Mouse (Mus musculus) retina, adult 2 months (tissue): ENCODE measurements at regions not wholly inside any gene's neighbourhood (a gene's known extent, or its start where the extent isn't known, plus 50 kb on each side); places are given as distances from the start of the nearest gene placed in this dataset.

Experiments used
- DNase-seq: peaks from one replicate; pipeline ENCODE4 v3.0.0-alpha.2; 2012; ENCODE audit warnings: low read depth, low spot score

DNA sequence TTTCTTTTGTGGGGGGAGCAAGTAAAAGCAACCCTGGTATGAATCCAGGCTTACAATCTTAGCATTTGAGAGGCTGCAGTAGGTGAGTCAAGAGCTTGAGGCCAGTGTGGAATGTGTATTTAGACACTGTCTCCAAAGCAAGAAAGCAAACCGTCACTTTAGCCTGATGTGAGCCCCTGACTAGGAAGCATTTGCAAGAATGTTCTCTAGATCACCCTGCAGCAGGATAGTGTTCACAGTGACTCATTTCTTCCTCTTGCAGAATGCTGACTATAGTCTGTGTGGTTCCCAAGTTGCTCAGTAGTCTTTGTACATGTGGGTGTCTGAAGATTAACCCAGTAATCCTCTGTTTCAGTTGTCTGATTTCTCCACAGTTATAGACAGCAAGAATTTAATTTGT is 88.7 kb upstream of the Nectin3 start:
- DNase-seq = no peak

- no peak for DNase-seq
Observed at GRCm38 (mm10) chr16:46584502-46584901, 86.2 kb upstream of the Nectin3 start.

- no peak for DNase-seq
Observed at GRCm38 (mm10) chr16:46581115-46581514, 82.8 kb upstream of the Nectin3 start.

- no peak for DNase-seq
Observed at GRCm38 (mm10) chr16:46574221-46574620, 75.9 kb upstream of the Nectin3 start.

DNA sequence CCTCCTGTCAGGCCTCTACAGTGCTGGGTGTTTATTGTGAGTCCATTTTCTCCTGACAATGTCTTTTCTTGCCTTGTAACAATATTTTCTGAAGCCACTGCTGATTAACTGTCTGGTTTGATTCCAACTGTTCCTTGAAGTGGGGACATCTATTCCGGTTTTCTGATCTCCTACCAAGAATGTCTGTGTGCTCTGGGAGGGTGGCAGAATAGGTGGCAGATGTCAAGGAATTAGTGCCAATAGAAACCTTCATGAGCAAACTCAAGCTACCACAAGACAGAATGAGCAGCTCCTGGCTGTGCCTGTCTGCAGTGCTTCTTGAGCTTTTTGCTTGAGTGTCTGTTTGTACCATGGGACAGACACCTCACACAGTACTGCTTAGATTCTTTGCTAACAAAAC is 69.1 kb upstream of the Nectin3 start:
- no peak for DNase-seq

DNA sequence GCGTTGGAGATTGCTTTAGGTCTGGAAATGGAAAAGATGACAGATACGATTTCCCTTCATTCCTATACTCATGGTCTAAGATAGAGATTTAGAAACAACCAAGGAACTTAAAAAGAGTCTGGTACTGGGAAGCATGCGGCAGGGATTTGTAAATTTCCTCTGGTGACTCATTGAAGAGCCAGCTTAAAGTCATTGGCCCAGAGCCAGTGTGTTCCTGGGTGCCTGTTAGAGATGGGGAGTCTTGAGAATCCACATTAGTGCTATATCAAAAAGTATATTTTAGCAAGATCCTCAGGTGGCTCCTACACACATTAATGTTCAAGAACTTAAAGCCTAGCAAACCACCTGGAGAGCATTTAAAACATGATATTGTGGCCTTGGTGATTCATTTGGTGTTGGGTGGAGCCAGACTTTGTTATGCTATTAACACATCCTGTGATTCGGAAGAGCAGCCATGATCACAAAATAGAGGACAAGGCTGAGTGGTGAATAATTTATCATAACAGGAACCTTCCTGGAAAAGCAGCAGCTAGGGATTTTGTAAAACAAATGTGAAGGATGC is 67.8 kb upstream of the Nectin3 start:
- DNase-seq = no peak

DNA sequence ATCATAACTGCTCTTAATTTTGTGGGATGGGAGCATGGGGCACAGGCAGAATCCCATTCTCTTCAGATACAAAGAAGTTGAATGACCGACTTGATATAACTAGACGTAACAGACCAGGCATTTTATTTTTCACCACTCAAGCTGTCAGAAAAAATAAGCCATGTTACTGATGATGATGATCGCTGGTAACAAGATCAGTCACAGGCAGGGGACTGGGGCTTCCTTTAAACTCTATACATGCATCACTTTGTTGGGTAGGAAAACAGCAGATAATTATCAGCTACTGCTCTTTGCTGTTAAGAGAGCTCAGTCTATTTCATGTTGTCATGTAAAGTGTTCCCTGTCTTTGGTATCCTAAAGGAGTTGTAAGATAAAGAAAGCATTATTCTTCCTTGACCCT is 59.0 kb upstream of the Nectin3 start:
- no peak for DNase-seq

DNA sequence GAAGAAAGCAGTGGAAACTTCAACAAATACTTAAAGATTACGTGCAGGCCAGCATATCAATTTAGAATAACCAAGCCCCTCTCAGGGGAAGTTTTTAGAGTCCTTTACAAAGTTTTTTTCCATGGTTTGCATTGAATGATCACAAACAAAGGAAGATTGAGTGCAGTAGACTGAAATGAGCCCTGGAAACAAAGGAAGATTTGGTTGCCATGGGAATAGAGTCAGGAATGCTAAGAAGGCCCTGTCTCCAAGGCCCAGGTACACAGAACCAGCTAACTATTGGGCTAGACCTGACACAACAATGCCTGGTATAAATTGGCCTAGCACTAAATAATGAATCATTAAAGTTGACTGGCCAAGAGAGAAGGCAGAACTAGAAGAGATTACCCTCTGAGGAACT is 49.9 kb upstream of the Nectin3 start:
- no peak for DNase-seq
